Mouse (Mus musculus) MEL (cell line): ENCODE data around the gene Reg3d. TPM values are rescaled to one million over a fixed set of nuclear protein-coding genes. Genes with fewer than 3 reads are reported as not detected.

Source experiments
- DNase-seq: peaks from one replicate; pipeline ENCODE4 v3.0.0; 2011; ENCODE audit warnings: low read depth, low spot score
- H3K27ac ChIP-seq: 2 replicates; pipeline ENCODE4 v1.5.1; 2012; ENCODE audit warnings: low read depth, mild to moderate bottlenecking, control low read depth, low read length, moderate library complexity; ENCODE audit not compliant: control insufficient read depth
- H3K27me3 ChIP-seq, 2 experiments: fragments of 150-350 bp in 1 of 2; sonication (generic) in 1 of 2; 2 replicates each; pipeline ENCODE4 v1.6.1; 2012; ENCODE audit warnings: low read length in 2 of 2, mild to moderate bottlenecking in 2 of 2, improper control_type of control experiment in 1 of 2, moderate library complexity in 1 of 2; ENCODE audit not compliant: insufficient read depth in 2 of 2, control insufficient read depth in 1 of 2
- H3K36me3 ChIP-seq, 2 experiments: 2 replicates each; pipeline ENCODE4 v1.6.1; 2012 to 2014; ENCODE audit warnings: low read length in 2 of 2, improper control_type of control experiment in 1 of 2, inconsistent platforms in 1 of 2, mild to moderate bottlenecking in 1 of 2; ENCODE audit not compliant: insufficient read depth in 2 of 2, control insufficient read depth in 1 of 2
- H3K4me1 ChIP-seq, 2 experiments: fragments of 150-350 bp in 1 of 2; sonication (generic) in 1 of 2; 2 replicates each; pipeline ENCODE4 v1.6.1; 2012; ENCODE audit warnings: low read length in 2 of 2, improper control_type of control experiment in 1 of 2, mild to moderate bottlenecking in 1 of 2; ENCODE audit not compliant: insufficient read depth in 2 of 2, control insufficient read depth in 1 of 2
- H3K4me3 ChIP-seq, 2 experiments: fragments of 150-350 bp in 1 of 2; sonication (generic) in 1 of 2; 2 replicates each; pipeline ENCODE4 v1.5.1; 2012; ENCODE audit warnings: low read depth in 2 of 2, low read length in 2 of 2, mild to moderate bottlenecking in 2 of 2, moderate library complexity in 2 of 2, control low read depth in 1 of 2, improper control_type of control experiment in 1 of 2; ENCODE audit not compliant: control insufficient read depth in 1 of 2, insufficient read depth in 1 of 2
- H3K79me2 ChIP-seq: 2 replicates; pipeline ENCODE4 v1.6.1; 2012; ENCODE audit warnings: mild to moderate bottlenecking, low read length, moderate library complexity; ENCODE audit not compliant: control insufficient read depth, poor library complexity, insufficient read depth
- H3K9ac ChIP-seq: 2 replicates; pipeline ENCODE4 v1.6.1; 2012; ENCODE audit warnings: low read depth, mild to moderate bottlenecking, control low read depth, low read length, moderate library complexity; ENCODE audit not compliant: control insufficient read depth, poor library complexity, severe bottlenecking
- H3K9me3 ChIP-seq: fragments of 150-350 bp; sonication (generic); replicated peaks from 2 replicates; pipeline ENCODE4 v1.6.1; 2012; ENCODE audit warnings: mild to moderate bottlenecking, low read length, improper control_type of control experiment, moderate library complexity; ENCODE audit not compliant: insufficient read depth
- CHD2 ChIP-seq: IDR thresholded peaks from 2 replicates; pipeline ENCODE4 v1.6.1; 2011; ENCODE audit warnings: low read length, improper control_type of control experiment
- CTCF ChIP-seq, 3 experiments: IDR thresholded peaks in 2 of 3; conservative IDR thresholded peaks in 1 of 3; 2 replicates each; pipeline ENCODE4 v1.5.1; 2011 to 2012; ENCODE audit warnings: low read length in 3 of 3, low read depth in 2 of 3, mild to moderate bottlenecking in 2 of 3, improper control_type of control experiment in 1 of 3, inconsistent platforms in 1 of 3, mixed read lengths in 1 of 3, moderate library complexity in 1 of 3; ENCODE audit not compliant: control insufficient read depth in 1 of 3, insufficient read depth in 1 of 3, poor library complexity in 1 of 3, severe bottlenecking in 1 of 3
- E2F4 ChIP-seq: IDR thresholded peaks from 2 replicates; pipeline ENCODE4 v1.6.1; 2011; ENCODE audit warnings: low read depth, low read length, improper control_type of control experiment, borderline replicate concordance
- ELF1 ChIP-seq: IDR thresholded peaks from 2 replicates; pipeline ENCODE4 v1.6.1; 2014; ENCODE audit warnings: low read depth, mild to moderate bottlenecking, inconsistent platforms, low read length, improper control_type of control experiment, moderate library complexity
- GATA1 ChIP-seq: IDR thresholded peaks from 2 replicates; pipeline ENCODE4 v1.6.1; 2011; ENCODE audit warnings: low read depth, low read length, improper control_type of control experiment
- HCFC1 ChIP-seq: IDR thresholded peaks from 2 replicates; pipeline ENCODE4 v1.6.1; 2012; ENCODE audit warnings: low read depth, mild to moderate bottlenecking, inconsistent platforms, low read length, improper control_type of control experiment, moderate library complexity
- JUND ChIP-seq: IDR thresholded peaks from 2 replicates; pipeline ENCODE4 v1.6.1; 2011; ENCODE audit warnings: low read depth, mild to moderate bottlenecking, improper control_type of control experiment, low read length
- MAX ChIP-seq: IDR thresholded peaks from 2 replicates; pipeline ENCODE4 v1.6.1; 2011; ENCODE audit warnings: low read length, improper control_type of control experiment
- MEF2A ChIP-seq: IDR thresholded peaks from 2 replicates; pipeline ENCODE4 v1.6.1; 2014; ENCODE audit warnings: low read depth, mild to moderate bottlenecking, inconsistent platforms, low read length, improper control_type of control experiment; ENCODE audit not compliant: poor library complexity, insufficient replicate concordance, severe bottlenecking; ENCODE audit errors: extremely low read depth
- MXI1 ChIP-seq: IDR thresholded peaks from 2 replicates; pipeline ENCODE4 v1.6.1; 2011; ENCODE audit warnings: mild to moderate bottlenecking, low read depth, low read length, improper control_type of control experiment
- MYC ChIP-seq: IDR thresholded peaks from 2 replicates; pipeline ENCODE4 v1.6.1; 2011; ENCODE audit warnings: low read depth, mild to moderate bottlenecking, low read length, improper control_type of control experiment, moderate library complexity
- NRF1 ChIP-seq: IDR thresholded peaks from 2 replicates; pipeline ENCODE4 v1.6.1; 2014; ENCODE audit warnings: low read depth, mild to moderate bottlenecking, inconsistent platforms, low read length, improper control_type of control experiment, moderate library complexity; ENCODE audit not compliant: poor library complexity, insufficient read depth, severe bottlenecking
- POLR2A ChIP-seq, 2 experiments: IDR thresholded peaks; 2 replicates each; pipeline ENCODE4 v1.6.1; 2011 to 2012; ENCODE audit warnings: low read length in 2 of 2, mild to moderate bottlenecking in 2 of 2, control low read depth in 1 of 2, improper control_type of control experiment in 1 of 2, low read depth in 1 of 2, moderate library complexity in 1 of 2; ENCODE audit not compliant: control insufficient read depth in 1 of 2, insufficient read depth in 1 of 2, poor library complexity in 1 of 2
- POLR2AphosphoS2 ChIP-seq: IDR thresholded peaks from 2 replicates; pipeline ENCODE4 v1.6.1; 2011; ENCODE audit warnings: low read length, improper control_type of control experiment
- POLR2AphosphoS5 ChIP-seq: IDR thresholded peaks from 2 replicates; pipeline ENCODE4 v1.6.1; 2012; ENCODE audit warnings: low read depth, borderline replicate concordance, mild to moderate bottlenecking, inconsistent platforms, low read length, moderate library complexity, mixed read lengths
- TCF12 ChIP-seq: IDR thresholded peaks from 2 replicates; pipeline ENCODE4 v1.6.1; 2014; ENCODE audit warnings: low read depth, mild to moderate bottlenecking, inconsistent platforms, low read length, improper control_type of control experiment, moderate library complexity
- UBTF ChIP-seq: IDR thresholded peaks from 2 replicates; pipeline ENCODE4 v1.6.1; 2012; ENCODE audit warnings: low read depth, mild to moderate bottlenecking, inconsistent platforms, low read length, improper control_type of control experiment, moderate library complexity, borderline replicate concordance; ENCODE audit not compliant: insufficient read depth
- USF1 ChIP-seq: IDR thresholded peaks from 2 replicates; pipeline ENCODE4 v1.6.1; 2014; ENCODE audit warnings: low read depth, mild to moderate bottlenecking, inconsistent platforms, low read length, improper control_type of control experiment, moderate library complexity
- USF2 ChIP-seq, 2 experiments: IDR thresholded peaks; 2 replicates each; pipeline ENCODE4 v1.6.1; 2011 to 2012; ENCODE audit warnings: improper control_type of control experiment in 2 of 2, low read length in 2 of 2, borderline replicate concordance in 1 of 2, inconsistent platforms in 1 of 2, low read depth in 1 of 2, mild to moderate bottlenecking in 1 of 2; ENCODE audit not compliant: insufficient read depth in 1 of 2
- ZKSCAN1 ChIP-seq: IDR thresholded peaks from 2 replicates; pipeline ENCODE4 v1.6.1; 2012; ENCODE audit warnings: low read depth, mild to moderate bottlenecking, inconsistent platforms, low read length, improper control_type of control experiment, moderate library complexity
- ZMIZ1 ChIP-seq: IDR thresholded peaks from 2 replicates; pipeline ENCODE4 v1.6.1; 2012; ENCODE audit warnings: low read depth, mild to moderate bottlenecking, inconsistent platforms, low read length, improper control_type of control experiment, moderate library complexity
- polyA plus RNA-seq, 2 experiments: library from polyadenylated mRNA; stranded (reverse) in 1 of 2; unstranded in 1 of 2; fragments of >175 nt in 1 of 2; fragments of >200 nt in 1 of 2; gene quantifications; 2 replicates each; pipeline versions ENCODE4 v1.2.1 to v1.2.4; 2012; ENCODE audit warnings: low replicate concordance in 2 of 2, low read depth in 1 of 2; ENCODE audit not compliant: insufficient read length in 2 of 2, insufficient read depth in 1 of 2, missing spikeins in 1 of 2
- total RNA-seq: library from RNA; depleted of rRNA; stranded (reverse); fragments of 300-350 nt; gene quantifications from 2 replicates; pipeline ENCODE4 v1.2.3, GENCODE M21; 2012; rRNA removed

Reg3d gene
- total and polyA plus RNA-seq, 3 experiments = not detected

GRCm38 (mm10) chr6:78329166-78329565 is 49.5 kb downstream of the Reg3d start:
- no peak overlapping the region for H3K27ac ChIP-seq
- H3K4me1 ChIP-seq = no peaks in the 10 kb centered on the region
- H3K36me3 ChIP-seq = no peaks in the 10 kb centered on the region
- H3K9ac ChIP-seq = no peak overlapping the region
- no peaks in the 10 kb centered on the region for H3K9me3 ChIP-seq
- TF ChIP-seq USF1 (no peak), CHD2 (no peak), ZMIZ1 (no peak), MYC (no peak), MEF2A (no peak), HCFC1 (no peak), JUND (no peak), NRF1 (no peak), ELF1 (no peak), GATA1 (no peak), ZKSCAN1 (no peak), POLR2A (IDR thresholded peaks at IDR 0.05; ENCODE audit: control insufficient read depth in 1 of 2, insufficient read depth in 1 of 2, low read depth in 1 of 2, low read length in 2 of 2, poor library complexity in 1 of 2) (no peak)
- H3K27me3 ChIP-seq = no peaks in the 10 kb centered on the region
- no peak for DNase-seq
- no peak overlapping the region for H3K4me3 ChIP-seq
- H3K79me2 ChIP-seq = no peaks in the 10 kb centered on the region

GRCm38 (mm10) chr6:78327798-78328197 is 50.9 kb downstream of the Reg3d start:
- no peak overlapping the region for H3K4me3 ChIP-seq
- TF ChIP-seq USF2 (IDR thresholded peaks at IDR 0.05; ENCODE audit: borderline replicate concordance in 1 of 2, insufficient read depth in 1 of 2, low read depth in 1 of 2, low read length in 2 of 2) = no peak
- TF ChIP-seq HCFC1 = no peak
- no peak for TF ChIP-seq CTCF (IDR thresholded peaks at IDR 0.05 in 2 of 3, conservative IDR thresholded peaks at IDR 0.05 in 1 of 3; ENCODE audit: control insufficient read depth in 1 of 3, insufficient read depth in 1 of 3, low read depth in 2 of 3, low read length in 3 of 3, poor library complexity in 1 of 3, severe bottlenecking in 1 of 3)
- TF ChIP-seq MAX = no peak
- no peak for TF ChIP-seq POLR2AphosphoS5
- TF ChIP-seq JUND = no peak
- no peak for TF ChIP-seq CHD2
- no peak for TF ChIP-seq MXI1
- no peak for TF ChIP-seq TCF12
- no peak for TF ChIP-seq E2F4
- no peak for TF ChIP-seq POLR2AphosphoS2
- TF ChIP-seq UBTF = no peak
- TF ChIP-seq MYC = no peak
- H3K4me1 ChIP-seq = no peaks in the 10 kb centered on the region
- H3K36me3 ChIP-seq = no peaks in the 10 kb centered on the region
- H3K79me2 ChIP-seq = no peaks in the 10 kb centered on the region
- no peaks in the 10 kb centered on the region for H3K9me3 ChIP-seq
- H3K9ac ChIP-seq = no peak overlapping the region
- H3K27me3 ChIP-seq = no peaks in the 10 kb centered on the region
- H3K27ac ChIP-seq = no peak overlapping the region
- no peak for DNase-seq

Other genes with a start within 250 kb of the Reg3d start
- gene Reg3b, start 8.2 kb downstream of the Reg3d start, total RNA-seq = not detected in 2 replicates
- not detected for gene Reg3b, start 8.2 kb downstream of the Reg3d start, polyA plus RNA-seq
- gene Reg3a, start 1.8 kb upstream of the Reg3d start, total RNA-seq = not detected in 2 replicates
- not detected for gene Reg3a, start 1.8 kb upstream of the Reg3d start, polyA plus RNA-seq
- not detected in 2 replicates for gene Reg2, start 16.8 kb upstream of the Reg3d start, total RNA-seq
- gene Reg2, start 16.8 kb upstream of the Reg3d start, polyA plus RNA-seq = not detected
- gene Reg1, start 43.8 kb upstream of the Reg3d start, total RNA-seq = not detected in 2 replicates
- not detected for gene Reg1, start 43.8 kb upstream of the Reg3d start, polyA plus RNA-seq
- gene Reg3g, start 90.0 kb upstream of the Reg3d start, total RNA-seq = not detected in 2 replicates
- not detected for gene Reg3g, start 90.0 kb upstream of the Reg3d start, polyA plus RNA-seq